Mouse (Mus musculus) kidney, adult 2 months (tissue): ENCODE data around the gene Dtnbp1.

ENCODE experiments used
- CTCF ChIP-seq: fragments of 200-500 bp; conservative IDR thresholded peaks from 2 replicates; pipeline ENCODE4 v1.5.1; 2011; ENCODE audit warnings: low read depth, mild to moderate bottlenecking, control low read depth, low read length, moderate library complexity, mixed read lengths; ENCODE audit not compliant: insufficient read depth, insufficient read length
- POLR2A ChIP-seq: fragments of 200-500 bp; IDR thresholded peaks from one replicate; pipeline ENCODE4 v1.6.1; 2011; ENCODE audit warnings: low read depth, low read length, control low read depth

GRCm38 (mm10) chr13:45031314-45031713, 29.4 kb upstream of the Dtnbp1 start:
- TF ChIP-seq POLR2A (no peak), CTCF (no peak)
